Comparison of ENCODE assay signal across 8 mouse cellular contexts in genomic region chr19:5956685-5957084, GRCm38 (mm10). TPM values are rescaled to one million over a fixed set of nuclear protein-coding genes. Genes with fewer than 3 reads are reported as not detected.
DNase-seq lines count a peak whose midpoint lies in the region; ATAC-seq lines count a peak whose summit lies in the region.

No protein-coding gene starts in this region.

- no peak overlapping the region for H3K4me3 ChIP-seq in forebrain, embryonic 11.5 days (ENCODE audit: low read depth, low read length)
- no peak overlapping the region for H3K4me3 ChIP-seq in forebrain, embryonic 12.5 days (replicated peaks)
- no peak overlapping the region for H3K4me3 ChIP-seq in hindbrain, embryonic 16.5 days (ENCODE audit: low read length)

- no peaks in the 10 kb centered on the region for H3K27me3 ChIP-seq in forebrain, embryonic 11.5 days (ENCODE audit: control insufficient read depth, insufficient read depth, low read length)
- no peaks in the 10 kb centered on the region for H3K27me3 ChIP-seq in forebrain, embryonic 12.5 days
- no peaks in the 10 kb centered on the region for H3K27me3 ChIP-seq in hindbrain, embryonic 16.5 days (replicated peaks; ENCODE audit: control insufficient read depth, insufficient read depth, low read length)

- H3K27ac ChIP-seq in forebrain, embryonic 11.5 days (ENCODE audit: low read depth, low read length) = no peak overlapping the region
- no peak overlapping the region for H3K27ac ChIP-seq in forebrain, embryonic 12.5 days
- H3K27ac ChIP-seq in hindbrain, embryonic 16.5 days (ENCODE audit: low read depth, low read length) = no peak overlapping the region

- no peaks in the 10 kb centered on the region for H3K9me3 ChIP-seq in forebrain, embryonic 11.5 days (ENCODE audit: control insufficient read depth, low read length)
- H3K9me3 ChIP-seq in forebrain, embryonic 12.5 days = no peaks in the 10 kb centered on the region
- no peaks in the 10 kb centered on the region for H3K9me3 ChIP-seq in hindbrain, embryonic 16.5 days (ENCODE audit: control insufficient read depth, low read length)

- H3K4me2 ChIP-seq in forebrain, embryonic 11.5 days (ENCODE audit: low read depth, low read length, severe bottlenecking) = no peak overlapping the region
- no peak overlapping the region for H3K4me2 ChIP-seq in forebrain, embryonic 12.5 days
- H3K4me2 ChIP-seq in hindbrain, embryonic 16.5 days (ENCODE audit: low read length) = no peak overlapping the region

- 0 out of 2 replicates have a peak, but pooled peaks cover 2% of the 10 kb centered on the region for H3K4me1 ChIP-seq in forebrain, embryonic 11.5 days (replicated peaks; ENCODE audit: control insufficient read depth, insufficient read depth, low read length)
- peaks cover 4% of the 10 kb centered on the region; the same call in 1 of the 2 replicates for H3K4me1 ChIP-seq in forebrain, embryonic 12.5 days
- no peaks in the 10 kb centered on the region for H3K4me1 ChIP-seq in hindbrain, embryonic 16.5 days (ENCODE audit: control insufficient read depth, insufficient read depth, low read depth, low read length)

- WGBS in forebrain, embryonic 11.5 days = 35% methylated on average over 3 of the region's 3 CpGs
- 30% methylated on average over 3 of the region's 3 CpGs for whole genome bisulfite sequencing in forebrain, embryonic 12.5 days
- 30% methylated on average over 3 of the region's 3 CpGs for WGBS in hindbrain, embryonic 16.5 days

- ATAC-seq in forebrain, embryonic 11.5 days (replicated peaks; ENCODE audit: low FRiP score) = 0 out of 2 replicates have a peak, but pooled peaks have one; percentile 58
- no peak; the same call in 1 of the 2 replicates for ATAC-seq in forebrain, embryonic 12.5 days (ENCODE audit: low FRiP score)
- ATAC-seq in hindbrain, embryonic 16.5 days = peak; percentile 60
- peak; percentile 90 for ATAC-seq in megakaryocyte progenitor cell, adult 5-6 weeks (replicated peaks; ENCODE audit: poor library complexity)

- no peak overlapping the region for H3K9ac ChIP-seq in forebrain, embryonic 11.5 days (ENCODE audit: low read length)
- H3K9ac ChIP-seq in forebrain, embryonic 12.5 days = no peak overlapping the region
- no peak overlapping the region for H3K9ac ChIP-seq in hindbrain, embryonic 16.5 days (ENCODE audit: low read depth, low read length)

- H3K36me3 ChIP-seq in forebrain, embryonic 11.5 days (ENCODE audit: control insufficient read depth, insufficient read depth, low read length) = peaks cover 5% of the 10 kb centered on the region; the same call in 1 of the 2 replicates
- peaks cover 85% of the 10 kb centered on the region for H3K36me3 ChIP-seq in forebrain, embryonic 12.5 days (replicated peaks)
- 0 out of 2 replicates have a peak, but pooled peaks cover 2% of the 10 kb centered on the region for H3K36me3 ChIP-seq in hindbrain, embryonic 16.5 days (ENCODE audit: control insufficient read depth, insufficient read depth, low read length)

- peak; percentile 87 for DNase-seq in forebrain, embryonic 11.5 days (ENCODE audit: low spot score)
- DNase-seq in cerebellum, adult 11-12 months = peak; percentile 76
- DNase-seq in forelimb bud, embryonic 11.5 days (ENCODE audit: low read depth, low spot score) = peak; percentile 79
- peak; percentile 36 to 39 for DNase-seq in left cerebral cortex, adult 8-10 months (ENCODE audit: low spot score in 2 of 2)
- peak; percentile 69 to 87 for DNase-seq in spleen, postnatal 10 days (ENCODE audit: low spot score in 2 of 2)

RNA-seq across cellular contexts. Expression of gene Pola2, which starts 7.3 kb away (rescaled TPM):
- 108 and 118 TPM in 2 replicates for polyA plus RNA-seq in forebrain, embryonic 11.5 days (2014; fragmentation: Nextera tagmentation; extraction: Ambion mirVana)
- polyA plus RNA-seq in forebrain, embryonic 12.5 days (2016; fragmentation: Nextera tagmentation; extraction: Ambion mirVana) = 76.8 and 80.4 TPM in 2 replicates
- 22.4 and 26.6 TPM in 2 replicates for polyA plus RNA-seq in hindbrain, embryonic 16.5 days (2015; fragmentation: Nextera tagmentation; extraction: Ambion mirVana)
- 1 to 10 TPM; 4.4 to 6.6 (median 5.6) TPM for total RNA-seq in left cerebral cortex, adult 8-10 months (2022)
- total RNA-seq in megakaryocyte progenitor cell, adult 5-6 weeks (2015) = 60.9 and 76.7 TPM in 2 replicates
- total RNA-seq in megakaryocyte progenitor cell, adult 5-6 weeks (2017) = 57.4 and 61.3 TPM in 2 replicates

RNA-seq across cellular contexts. Expression of gene Slc22a20, which starts 29.3 kb away (rescaled TPM):
- polyA plus RNA-seq in forebrain, embryonic 11.5 days (2014; fragmentation: Nextera tagmentation; extraction: Ambion mirVana) = not detected in 2 replicates
- polyA plus RNA-seq in forebrain, embryonic 12.5 days (2016; fragmentation: Nextera tagmentation; extraction: Ambion mirVana) = not detected in 2 replicates
- polyA plus RNA-seq in hindbrain, embryonic 16.5 days (2015; fragmentation: Nextera tagmentation; extraction: Ambion mirVana) = not detected in 2 replicates
- total RNA-seq in left cerebral cortex, adult 8-10 months (2022) = not detected
- total RNA-seq in megakaryocyte progenitor cell, adult 5-6 weeks (2015) = not detected in 2 replicates
- 0.44 TPM in 1 of 2 replicates, not detected in the other for total RNA-seq in megakaryocyte progenitor cell, adult 5-6 weeks (2017)

RNA-seq across cellular contexts. Expression of gene Cdc42ep2, which starts 32.1 kb away (rescaled TPM):
- 1.8 and 2.5 TPM in 2 replicates for polyA plus RNA-seq in forebrain, embryonic 11.5 days (2014; fragmentation: Nextera tagmentation; extraction: Ambion mirVana)
- polyA plus RNA-seq in forebrain, embryonic 12.5 days (2016; fragmentation: Nextera tagmentation; extraction: Ambion mirVana) = 2.2 TPM in 2 replicates
- 22.2 and 23.4 TPM in 2 replicates for polyA plus RNA-seq in hindbrain, embryonic 16.5 days (2015; fragmentation: Nextera tagmentation; extraction: Ambion mirVana)
- 1 to 10 TPM; 6.1 to 7.4 (median 6.4) TPM for total RNA-seq in left cerebral cortex, adult 8-10 months (2022)
- not detected in 2 replicates for total RNA-seq in megakaryocyte progenitor cell, adult 5-6 weeks (2015)
- 0.07 TPM in 1 of 2 replicates, not detected in the other for total RNA-seq in megakaryocyte progenitor cell, adult 5-6 weeks (2017)

RNA-seq across cellular contexts. Expression of gene Dpf2, which starts 43.9 kb away (rescaled TPM):
- polyA plus RNA-seq in forebrain, embryonic 11.5 days (2014; fragmentation: Nextera tagmentation; extraction: Ambion mirVana) = 232 and 246 TPM in 2 replicates
- 184 and 203 TPM in 2 replicates for polyA plus RNA-seq in forebrain, embryonic 12.5 days (2016; fragmentation: Nextera tagmentation; extraction: Ambion mirVana)
- 94.0 and 117 TPM in 2 replicates for polyA plus RNA-seq in hindbrain, embryonic 16.5 days (2015; fragmentation: Nextera tagmentation; extraction: Ambion mirVana)
- total RNA-seq in left cerebral cortex, adult 8-10 months (2022) = 10 to 100 TPM; 76.4 to 87.8 (median 81.6) TPM
- total RNA-seq in megakaryocyte progenitor cell, adult 5-6 weeks (2015) = 47.6 and 50.3 TPM in 2 replicates
- 65.1 and 83.0 TPM in 2 replicates for total RNA-seq in megakaryocyte progenitor cell, adult 5-6 weeks (2017)

RNA-seq across cellular contexts. Expression of gene Capn1, which starts 59.0 kb away (rescaled TPM):
- 3.9 and 5.3 TPM in 2 replicates for polyA plus RNA-seq in forebrain, embryonic 11.5 days (2014; fragmentation: Nextera tagmentation; extraction: Ambion mirVana)
- polyA plus RNA-seq in forebrain, embryonic 12.5 days (2016; fragmentation: Nextera tagmentation; extraction: Ambion mirVana) = 2.0 and 3.2 TPM in 2 replicates
- polyA plus RNA-seq in hindbrain, embryonic 16.5 days (2015; fragmentation: Nextera tagmentation; extraction: Ambion mirVana) = 5.2 and 5.6 TPM in 2 replicates
- 10 to 100 TPM; 25.6 to 31.5 (median 28.0) TPM for total RNA-seq in left cerebral cortex, adult 8-10 months (2022)
- 18.6 and 20.0 TPM in 2 replicates for total RNA-seq in megakaryocyte progenitor cell, adult 5-6 weeks (2015)
- total RNA-seq in megakaryocyte progenitor cell, adult 5-6 weeks (2017) = 36.8 and 38.4 TPM in 2 replicates
